Mouse (Mus musculus): ENCODE results near the gene Krt90. TPM values are rescaled to one million over a fixed set of nuclear protein-coding genes. Genes with fewer than 3 reads are reported as not detected.

The Krt90 gene
- polyA plus RNA-seq, 2 experiments, result not detected

DNA sequence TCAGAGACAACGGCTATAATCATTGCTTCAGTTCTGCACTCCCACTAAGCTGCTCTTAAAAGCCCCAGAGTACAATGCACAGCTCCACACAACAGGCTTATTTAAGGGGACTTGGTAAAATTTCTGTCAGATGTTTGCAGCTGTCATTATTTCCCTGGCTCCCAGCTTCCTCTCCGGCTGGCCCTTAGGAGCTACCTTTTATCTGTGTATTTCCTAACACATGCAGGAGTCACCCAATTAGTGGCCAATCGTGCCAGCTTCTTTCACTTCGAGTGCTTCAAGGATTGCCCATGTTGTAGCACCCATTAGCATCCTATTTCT lies 24.2 kb downstream of the Krt90 start:
- no peak for ATAC-seq (ENCODE audit: insufficient read depth)
- no peaks in the 10 kb centered on the region for H3K27me3 ChIP-seq (ENCODE audit: control insufficient read depth, insufficient read depth, low read length)
- no peaks in the 10 kb centered on the region for H3K9me3 ChIP-seq (ENCODE audit: control insufficient read depth, low read length)
- no peaks in the 10 kb centered on the region for H3K36me3 ChIP-seq (replicated peaks; ENCODE audit: control insufficient read depth, insufficient read depth, low read depth)
- no peak overlapping the region for H3K9ac ChIP-seq (replicated peaks)
- H3K27ac ChIP-seq, result no peak overlapping the region
- TF ChIP-seq CTCF (IDR thresholded peaks at IDR 0.05; ENCODE audit: low read depth), result no peak
- no peak for TF ChIP-seq EP300 (IDR thresholded peaks at IDR 0.05; ENCODE audit: low read depth)
- no peaks in the 10 kb centered on the region for H3K4me1 ChIP-seq (replicated peaks; ENCODE audit: control insufficient read depth in 2 of 2, insufficient read depth in 2 of 2, low read length in 1 of 2)
- no peak overlapping the region for H3K4me3 ChIP-seq (ENCODE audit: insufficient read depth in 1 of 2, low read depth in 2 of 2, low read length in 2 of 2)
- 49% methylated on average over 4 of the region's 4 CpGs for WGBS (ENCODE audit: insufficient replicate concordance)
- H3K4me2 ChIP-seq (ENCODE audit: low read depth), result no peak overlapping the region
- DNase-seq (ENCODE audit: low read depth in 3 of 3, low spot score in 3 of 3), result no peak

DNA sequence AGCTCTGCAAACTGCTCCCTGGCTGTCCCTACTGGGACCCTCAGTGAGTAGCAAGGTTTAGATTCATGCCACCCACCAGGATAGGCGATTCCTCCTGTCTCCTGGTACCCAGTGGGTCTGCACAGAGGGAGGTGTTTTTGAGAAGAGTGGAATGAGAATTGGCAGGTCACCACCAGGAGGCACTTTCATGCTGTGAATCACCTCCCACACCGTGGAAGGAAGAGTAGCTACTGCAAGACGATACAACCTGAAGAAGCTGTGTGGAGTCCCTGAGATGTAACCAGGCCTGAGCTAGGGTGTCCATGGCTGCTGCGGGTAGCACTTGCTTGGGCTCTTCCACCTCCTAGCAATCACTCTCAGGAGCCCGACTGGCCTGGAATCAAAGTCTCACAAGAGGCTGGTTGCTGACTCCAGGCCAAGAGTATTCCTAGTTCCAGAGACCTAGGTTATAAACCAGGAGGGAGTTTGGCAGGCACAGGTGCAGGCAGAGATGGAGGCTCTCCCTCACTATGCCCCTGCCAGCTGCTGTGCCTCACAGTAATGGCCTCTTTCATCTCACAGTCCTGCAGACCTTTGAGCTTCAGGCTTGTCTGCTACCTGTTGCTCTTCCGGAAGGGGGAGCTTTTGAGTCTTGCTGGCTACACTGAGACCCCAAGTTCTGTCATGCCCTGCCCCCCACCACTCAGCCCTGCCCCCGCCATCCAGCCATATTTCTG lies 24.7 kb downstream of the Krt90 start:
- 30% methylated on average over 7 of the region's 7 CpGs for WGBS (ENCODE audit: insufficient replicate concordance)
- no peak for DNase-seq (ENCODE audit: low read depth in 3 of 3, low spot score in 3 of 3)
- no peak for ATAC-seq (ENCODE audit: insufficient read depth)
- H3K9ac ChIP-seq (replicated peaks), result no peak overlapping the region
- H3K27ac ChIP-seq, result no peak overlapping the region
- H3K4me3 ChIP-seq (ENCODE audit: insufficient read depth in 1 of 2, low read depth in 2 of 2, low read length in 2 of 2), result no peak overlapping the region
- H3K36me3 ChIP-seq (replicated peaks; ENCODE audit: control insufficient read depth, insufficient read depth, low read depth), result no peaks in the 10 kb centered on the region
- H3K9me3 ChIP-seq (ENCODE audit: control insufficient read depth, low read length), result no peaks in the 10 kb centered on the region
- no peak overlapping the region for H3K4me2 ChIP-seq (ENCODE audit: low read depth)
- no peak for TF ChIP-seq EP300 (IDR thresholded peaks at IDR 0.05; ENCODE audit: low read depth)
- TF ChIP-seq CTCF (IDR thresholded peaks at IDR 0.05; ENCODE audit: low read depth), result no peak
- no peaks in the 10 kb centered on the region for H3K4me1 ChIP-seq (replicated peaks; ENCODE audit: control insufficient read depth in 2 of 2, insufficient read depth in 2 of 2, low read length in 1 of 2)
- no peaks in the 10 kb centered on the region for H3K27me3 ChIP-seq (ENCODE audit: control insufficient read depth, insufficient read depth, low read length)

DNA sequence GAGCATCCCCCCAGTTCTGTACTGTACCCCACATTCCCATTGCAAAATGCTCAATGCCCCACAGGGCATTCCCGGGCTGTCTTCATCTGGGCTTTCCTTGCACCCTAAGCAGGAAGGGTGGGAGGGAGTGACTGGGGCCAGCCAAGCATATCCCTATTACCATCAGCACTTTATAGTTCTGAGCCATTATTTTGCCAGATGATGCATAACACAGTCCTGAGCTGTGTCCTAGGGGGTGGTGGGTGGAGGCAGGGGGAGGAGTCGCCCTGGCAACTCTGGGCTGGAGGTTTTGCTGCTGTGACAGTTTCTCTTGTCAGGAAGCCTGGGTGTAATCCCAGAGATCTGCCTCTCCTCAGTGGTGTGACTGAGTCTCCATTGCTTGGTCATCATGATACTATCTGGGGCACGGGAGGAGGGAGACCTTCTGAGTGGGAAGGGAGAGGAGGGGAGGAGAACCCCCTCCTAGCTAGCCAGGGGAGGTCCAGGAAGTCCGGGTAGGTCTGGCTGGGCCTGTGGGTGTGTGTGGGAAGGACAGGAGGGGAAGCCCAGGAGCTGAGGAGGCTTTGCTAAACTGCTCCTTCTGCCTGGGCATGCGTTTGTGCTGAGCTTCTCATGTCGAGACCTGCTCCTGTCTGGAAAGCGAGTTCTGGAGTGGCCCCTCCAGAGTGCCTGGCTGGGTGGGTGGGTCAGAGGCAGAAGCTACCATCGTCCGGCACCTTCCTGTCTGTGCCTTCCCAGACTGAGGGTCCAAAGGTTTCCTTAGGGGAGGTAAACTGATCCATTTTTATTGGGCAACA lies 26.5 kb downstream of the Krt90 start:
- Histone ChIP-seq H3K27ac (no peak overlapping the region), H3K4me2 (ENCODE audit: low read depth) (no peak overlapping the region), H3K9ac (replicated peaks) (no peak overlapping the region), H3K4me1 (replicated peaks; ENCODE audit: control insufficient read depth in 2 of 2, insufficient read depth in 2 of 2, low read length in 1 of 2) (no peaks in the 10 kb centered on the region), H3K4me3 (ENCODE audit: insufficient read depth in 1 of 2, low read depth in 2 of 2, low read length in 2 of 2) (no peak overlapping the region), H3K36me3 (replicated peaks; ENCODE audit: control insufficient read depth, insufficient read depth, low read depth) (no peaks in the 10 kb centered on the region), H3K9me3 (ENCODE audit: control insufficient read depth, low read length) (no peaks in the 10 kb centered on the region), H3K27me3 (ENCODE audit: control insufficient read depth, insufficient read depth, low read length) (no peaks in the 10 kb centered on the region)
- ATAC-seq (ENCODE audit: insufficient read depth), result no peak
- DNase-seq (ENCODE audit: low read depth in 3 of 3, low spot score in 3 of 3), result no peak
- TF ChIP-seq CTCF (IDR thresholded peaks at IDR 0.05; ENCODE audit: low read depth) (no peak), EP300 (IDR thresholded peaks at IDR 0.05; ENCODE audit: low read depth) (no peak)
- 28% methylated on average over 9 of the region's 9 CpGs for whole genome bisulfite sequencing (ENCODE audit: insufficient replicate concordance)

DNA sequence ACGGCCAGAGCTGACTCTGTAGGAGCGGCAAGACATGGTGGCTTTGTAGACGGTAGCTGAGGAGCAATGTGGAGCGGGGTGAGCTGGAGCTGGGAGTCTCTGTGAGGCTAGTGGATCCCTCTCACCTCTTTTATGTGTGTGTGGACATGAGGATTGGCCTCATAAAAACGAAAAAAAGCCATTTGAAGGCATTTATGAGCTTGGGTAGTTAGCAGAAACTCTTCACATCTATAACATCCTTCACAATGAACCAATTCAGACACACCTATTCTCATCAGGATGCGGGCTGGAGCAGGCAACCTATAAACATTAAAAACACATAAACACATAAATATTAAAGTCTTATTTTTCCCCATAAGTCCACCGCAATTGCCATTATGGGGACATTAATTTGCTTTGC lies 30.0 kb downstream of the Krt90 start, which contains the start of gene Krt84:
TSS of gene Krt84 (minus strand) at position 101 of the 400 bp plus-strand sequence.
- Histone ChIP-seq H3K4me1 (replicated peaks; ENCODE audit: control insufficient read depth in 2 of 2, insufficient read depth in 2 of 2, low read length in 1 of 2) (no peaks in the 10 kb centered on the region), H3K9ac (replicated peaks) (no peak within 1 kb of the TSS), H3K27ac (no peak within 1 kb of the TSS), H3K4me3 (ENCODE audit: insufficient read depth in 1 of 2, low read depth in 2 of 2, low read length in 2 of 2) (no peak within 1 kb of the TSS), H3K9me3 (ENCODE audit: control insufficient read depth, low read length) (no peaks in the 10 kb centered on the region), H3K4me2 (ENCODE audit: low read depth) (no peak within 1 kb of the TSS), H3K27me3 (ENCODE audit: control insufficient read depth, insufficient read depth, low read length) (no peaks in the 10 kb centered on the region), H3K36me3 (replicated peaks; ENCODE audit: control insufficient read depth, insufficient read depth, low read depth) (no peaks in the 10 kb centered on the region)
- ATAC-seq (ENCODE audit: insufficient read depth) (no peak), DNase-seq (ENCODE audit: low read depth in 3 of 3, low spot score in 3 of 3) (no peak)
- 68% methylated on average over 7 of the region's 7 CpGs for WGBS (ENCODE audit: insufficient replicate concordance)
- TF ChIP-seq CTCF (IDR thresholded peaks at IDR 0.05; ENCODE audit: low read depth), result no peak
- no peak for TF ChIP-seq EP300 (IDR thresholded peaks at IDR 0.05; ENCODE audit: low read depth)

DNA sequence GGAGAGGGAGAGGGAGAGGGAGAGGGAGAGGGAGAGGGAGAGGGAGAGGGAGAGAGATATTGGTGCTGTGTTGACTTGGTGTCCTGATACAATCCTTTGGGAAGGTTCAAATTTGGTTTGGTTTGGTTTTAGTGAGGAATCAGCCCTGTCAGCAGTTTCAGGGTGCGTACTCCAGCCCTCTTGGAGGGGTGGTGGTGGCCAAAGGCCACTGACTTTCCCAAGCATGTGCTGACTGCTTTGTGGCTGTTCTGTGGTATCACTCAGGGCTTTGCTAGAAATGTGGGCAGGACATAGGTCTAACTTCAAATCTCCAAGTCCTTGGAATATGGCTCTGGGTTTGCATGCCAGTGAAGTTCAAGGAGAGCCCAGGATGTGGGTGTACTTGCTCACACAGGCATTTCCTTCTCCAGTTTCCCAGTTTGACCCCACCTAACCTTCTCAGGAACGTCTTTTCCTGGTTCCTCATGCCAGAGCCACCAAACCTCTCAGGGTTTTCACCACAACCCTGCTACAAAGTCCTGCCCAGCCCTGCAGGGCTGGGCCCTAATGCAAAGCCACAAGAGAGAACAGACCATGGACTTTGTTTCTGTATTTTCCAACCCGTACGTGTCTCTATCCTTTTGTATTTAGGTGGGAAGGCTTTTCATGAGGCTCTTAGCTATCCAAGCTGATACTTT lies 40.1 kb downstream of the Krt90 start:
- H3K4me3 ChIP-seq (ENCODE audit: insufficient read depth in 1 of 2, low read depth in 2 of 2, low read length in 2 of 2), result no peak overlapping the region
- no peak overlapping the region for H3K9ac ChIP-seq (replicated peaks)
- no peaks in the 10 kb centered on the region for H3K9me3 ChIP-seq (ENCODE audit: control insufficient read depth, low read length)
- no peaks in the 10 kb centered on the region for H3K27me3 ChIP-seq (ENCODE audit: control insufficient read depth, insufficient read depth, low read length)
- no peak overlapping the region for H3K27ac ChIP-seq
- ATAC-seq (ENCODE audit: insufficient read depth) (no peak), DNase-seq (ENCODE audit: low read depth in 3 of 3, low spot score in 3 of 3) (no peak)
- H3K36me3 ChIP-seq (replicated peaks; ENCODE audit: control insufficient read depth, insufficient read depth, low read depth), result no peaks in the 10 kb centered on the region
- H3K4me2 ChIP-seq (ENCODE audit: low read depth), result no peak overlapping the region
- WGBS (ENCODE audit: insufficient replicate concordance), result 40% methylated on average over 4 of the region's 4 CpGs
- no peaks in the 10 kb centered on the region for H3K4me1 ChIP-seq (replicated peaks; ENCODE audit: control insufficient read depth in 2 of 2, insufficient read depth in 2 of 2, low read length in 1 of 2)
- no peak for TF ChIP-seq CTCF (IDR thresholded peaks at IDR 0.05; ENCODE audit: low read depth)
- TF ChIP-seq EP300 (IDR thresholded peaks at IDR 0.05; ENCODE audit: low read depth), result no peak

All from liver, embryonic 14.5 days (tissue).